In the genomic region with DNA sequence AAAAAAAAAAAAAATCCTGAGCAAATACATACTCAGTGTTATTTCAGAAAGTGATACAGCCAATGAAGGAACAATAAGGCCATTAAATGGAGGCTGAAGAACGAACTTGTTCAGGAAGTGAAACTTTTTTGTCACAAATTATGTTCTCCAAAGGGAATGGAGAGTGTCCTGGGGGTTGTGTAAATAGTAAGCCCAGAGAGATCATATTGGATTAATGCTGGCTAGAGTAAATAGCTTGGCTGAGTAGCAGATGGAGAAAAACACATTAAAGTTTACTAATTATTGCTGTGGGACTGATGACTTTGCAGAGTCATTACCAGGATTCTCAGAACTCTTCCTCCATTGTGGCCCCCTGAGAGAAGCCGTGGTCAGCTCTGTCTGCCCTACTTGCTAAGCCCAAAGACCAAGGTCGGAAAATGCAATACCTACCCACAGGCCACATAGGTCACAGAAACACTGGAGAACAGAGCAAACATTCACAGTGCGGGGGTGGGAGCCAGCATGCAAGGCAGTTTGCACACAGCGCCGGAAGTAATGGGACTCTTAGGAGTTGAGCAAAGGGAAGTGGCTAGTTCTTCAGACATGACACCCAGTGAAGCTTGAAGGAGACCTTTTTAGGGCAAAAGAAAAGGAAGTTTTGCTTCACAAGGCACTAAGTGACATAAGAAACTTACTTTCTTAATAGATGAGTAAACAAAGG, we compare ENCODE assay signal across 1 mouse cellular context.
TF ChIP-seq lines count a peak whose summit lies in the region.

No protein-coding gene starts in this region.

TF ChIP-seq in CH12.LX, 34 proteins besides CTCF, POLR2A, EP300 and RAD21:
- TF ChIP-seq USF1 (IDR thresholded peaks at IDR 0.05; ENCODE audit: low read depth, low read length) = no peak
- peak; percentile 46; the same call in 1 of the 2 replicates for TF ChIP-seq MXI1 (IDR thresholded peaks at IDR 0.05; ENCODE audit: low read depth, low read length)
- TF ChIP-seq MAFK (IDR thresholded peaks at IDR 0.05; ENCODE audit: insufficient replicate concordance, low read length) = no peak
